Mouse (Mus musculus) liver, embryonic 11.5 days (tissue): ENCODE measurements around the gene Fam129a. TPM values are rescaled to one million over a fixed set of nuclear protein-coding genes. Genes with fewer than 3 reads are reported as not detected.

Experiments
- ATAC-seq: fragments of 200-750 bp; cut with Nextera tagmentation; replicated peaks from 2 replicates; pipeline ENCODE4 v1.8.0; 2017; ENCODE audit warnings: moderate number of reproducible peaks, mild to moderate bottlenecking, moderate TSS enrichment, moderate library complexity; ENCODE audit not compliant: low FRiP score
- DNase-seq: peaks from one replicate; pipeline ENCODE4 v3.0.0-alpha.2; 2017; ENCODE audit warnings: low spot score
- H3K27ac ChIP-seq: fragments of 300-500 bp; sonication (generic); 2 replicates; pipeline ENCODE4 v1.5.1; 2014; ENCODE audit warnings: mild to moderate bottlenecking, low read depth, low read length, control low read depth
- H3K27me3 ChIP-seq: fragments of 300-500 bp; sonication (generic); replicated peaks from 2 replicates; pipeline ENCODE4 v1.6.1; 2014; ENCODE audit warnings: low read length, mixed read lengths; ENCODE audit not compliant: control insufficient read depth, insufficient read depth
- H3K36me3 ChIP-seq: fragments of 300-500 bp; sonication (generic); 2 replicates; pipeline ENCODE4 v1.6.1; 2014; ENCODE audit warnings: mild to moderate bottlenecking, low read length, moderate library complexity, mixed read lengths; ENCODE audit not compliant: control insufficient read depth, insufficient read depth
- H3K4me1 ChIP-seq: fragments of 300-500 bp; sonication (generic); replicated peaks from 2 replicates; pipeline ENCODE4 v1.6.1; 2014; ENCODE audit warnings: low read length, mixed read lengths; ENCODE audit not compliant: control insufficient read depth, insufficient read depth
- H3K4me2 ChIP-seq: fragments of 300-500 bp; sonication (generic); 2 replicates; pipeline ENCODE4 v1.6.1; 2014; ENCODE audit warnings: mild to moderate bottlenecking, control low read depth, moderate library complexity
- H3K4me3 ChIP-seq: fragments of 300-500 bp; sonication (generic); 2 replicates; pipeline ENCODE4 v1.5.1; 2014; ENCODE audit warnings: low read depth, low read length, control low read depth
- H3K9ac ChIP-seq: fragments of 300-500 bp; sonication (generic); 2 replicates; pipeline ENCODE4 v1.6.1; 2014; ENCODE audit warnings: low read depth, low read length, control low read depth
- H3K9me3 ChIP-seq: fragments of 300-500 bp; sonication (generic); 2 replicates; pipeline ENCODE4 v1.6.1; 2016; ENCODE audit warnings: low read length, inconsistent platforms, mixed read lengths; ENCODE audit not compliant: control insufficient read depth
- WGBS: fragments of 180-500 bp; shearing (Covaris S2); extraction: QIAGEN DNeasy Blood & Tissue Kit; methylation state at CpG from one replicate; pipeline ENCODE4 v1.1.7; 2014; 5-methylcytosine and 5-hydroxymethylcytosine counted together
- polyA plus RNA-seq: library from polyadenylated mRNA; unstranded; fragments of >200 nt; fragmentation: Nextera tagmentation; extraction: Ambion mirVana; gene quantifications from 2 replicates; pipeline ENCODE4 v1.2.1, GENCODE M21; 2014

Gene Fam129a
- polyA plus RNA-seq, 1 experiment from 2014 or later = 3.0 TPM

DNA sequence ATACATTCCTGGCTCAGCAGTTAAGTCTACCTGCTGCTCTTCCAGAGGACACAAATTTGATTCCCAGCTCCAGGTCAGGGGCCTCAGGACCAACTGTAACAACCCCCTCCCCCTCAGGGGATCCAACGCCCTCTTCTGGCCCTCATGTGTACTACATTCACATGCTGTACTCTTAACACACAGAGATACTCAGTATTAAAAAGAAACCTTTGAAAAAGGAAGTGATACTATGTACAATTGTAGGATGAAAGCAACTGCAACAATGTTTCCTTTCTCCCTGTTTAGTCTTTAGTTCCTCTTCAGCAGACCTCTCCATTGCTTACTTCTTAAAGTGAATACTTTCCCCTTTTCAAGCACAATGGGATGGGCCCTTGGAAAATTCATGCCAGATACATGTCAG is 131.8 kb downstream of the Fam129a start:
- no peak overlapping the region for H3K4me3 ChIP-seq
- no peaks in the 10 kb centered on the region for H3K27me3 ChIP-seq
- 4% methylated on average over 1 of the region's 1 CpGs for WGBS
- no peak overlapping the region for H3K4me2 ChIP-seq
- H3K9ac ChIP-seq = no peak overlapping the region
- ATAC-seq (no peak), DNase-seq (no peak)
- H3K9me3 ChIP-seq = no peaks in the 10 kb centered on the region
- no peak overlapping the region for H3K27ac ChIP-seq
- no peaks in the 10 kb centered on the region for H3K36me3 ChIP-seq
- no peaks in the 10 kb centered on the region for H3K4me1 ChIP-seq

- Histone ChIP-seq H3K4me2 (no peak overlapping the region), H3K27me3 (no peaks in the 10 kb centered on the region), H3K4me3 (no peak overlapping the region), H3K9me3 (no peaks in the 10 kb centered on the region), H3K9ac (no peak overlapping the region), H3K4me1 (peaks cover 11% of the 10 kb centered on the region; the same call in 1 of the 2 replicates), H3K27ac (no peak overlapping the region), H3K36me3 (no peaks in the 10 kb centered on the region)
- DNase-seq (peak; percentile 57), ATAC-seq (peak; percentile 70)
- WGBS = 30% methylated on average over 11 of the region's 11 CpGs
Measured at GRCm38 (mm10) chr1:151705723-151706396, 134.9 kb downstream of the Fam129a start.

GRCm38 (mm10) chr1:151706397-151706752 is 135.4 kb downstream of the Fam129a start:
- H3K36me3 ChIP-seq = no peaks in the 10 kb centered on the region
- 0 out of 2 replicates have a peak, but pooled peaks have one; percentile 4 for ATAC-seq
- 78% methylated on average over 3 of the region's 3 CpGs for WGBS

DNA sequence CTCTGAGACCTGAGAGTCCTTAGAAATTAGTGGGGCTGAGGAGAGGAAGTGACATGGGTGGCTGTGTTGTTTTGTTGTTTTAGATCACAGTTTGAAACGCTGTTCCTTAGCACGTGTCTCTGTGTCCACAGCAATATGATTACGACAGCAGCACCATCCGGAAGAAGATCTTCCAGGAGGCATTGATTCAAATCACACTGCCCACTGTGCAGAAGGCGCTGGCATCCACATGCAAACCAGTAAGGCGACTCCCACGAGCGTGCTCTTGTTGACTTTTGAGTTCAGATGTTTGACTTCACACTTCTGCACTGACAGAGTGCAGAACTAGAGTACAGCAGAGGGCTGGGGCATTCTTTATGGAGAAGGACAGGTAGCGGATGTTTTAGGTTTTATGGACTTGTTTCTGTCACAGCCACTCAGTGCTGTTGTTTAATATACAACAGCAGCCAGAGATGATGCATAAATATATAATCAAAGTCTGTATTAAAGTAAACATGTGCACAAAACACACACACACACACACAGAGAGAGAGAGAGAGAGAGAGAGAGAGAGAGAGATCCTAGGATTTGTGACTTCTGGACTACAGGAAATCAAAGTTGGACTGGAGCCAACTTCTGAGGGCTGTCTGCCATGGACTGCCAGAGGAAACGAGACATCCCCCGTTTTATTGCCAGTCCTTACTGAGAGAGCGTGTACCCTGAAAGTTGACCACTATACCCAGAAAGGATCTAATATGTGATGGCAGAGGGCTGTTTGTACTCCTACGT is 138.2 kb downstream of the Fam129a start:
- WGBS = 63% methylated on average over 13 of the region's 13 CpGs
- Histone ChIP-seq H3K9ac (no peak overlapping the region), H3K4me1 (peaks cover 11% of the 10 kb centered on the region; the same call in 1 of the 2 replicates), H3K4me2 (no peak overlapping the region), H3K9me3 (no peaks in the 10 kb centered on the region), H3K4me3 (no peak overlapping the region), H3K27ac (no peak overlapping the region), H3K27me3 (no peaks in the 10 kb centered on the region), H3K36me3 (no peaks in the 10 kb centered on the region)
- DNase-seq (no peak), ATAC-seq (no peak)

More at GRCm38 (mm10) chr1:151706397-151706752, 135.4 kb downstream of the Fam129a start:
- Histone ChIP-seq H3K4me1 (peaks cover 11% of the 10 kb centered on the region; the same call in 1 of the 2 replicates), H3K27me3 (no peaks in the 10 kb centered on the region), H3K9me3 (no peaks in the 10 kb centered on the region), H3K27ac (no peak overlapping the region), H3K4me2 (no peak overlapping the region), H3K9ac (no peak overlapping the region), H3K4me3 (no peak overlapping the region)
- no peak for DNase-seq

DNA sequence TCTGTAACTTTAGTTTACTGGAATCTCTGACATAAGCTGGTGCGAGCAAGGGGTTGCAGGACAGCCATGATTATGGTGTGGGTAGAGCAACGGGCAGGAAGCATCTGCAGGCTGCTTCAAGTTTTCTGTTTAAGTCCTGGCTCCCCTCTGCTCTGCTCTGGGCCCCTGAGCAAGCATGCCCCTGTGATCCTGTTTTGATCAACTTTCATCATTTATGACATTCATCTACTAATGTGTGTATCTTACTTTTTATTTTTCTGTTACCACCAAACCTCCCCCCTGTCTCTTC is 138.7 kb downstream of the Fam129a start:
- H3K4me1 ChIP-seq = peaks cover 11% of the 10 kb centered on the region; the same call in 1 of the 2 replicates
- no peaks in the 10 kb centered on the region for H3K27me3 ChIP-seq
- 59% methylated on average over 2 of the region's 2 CpGs for WGBS
- DNase-seq = no peak
- no peak for ATAC-seq
- H3K9me3 ChIP-seq = no peaks in the 10 kb centered on the region
- H3K4me3 ChIP-seq = no peak overlapping the region
- no peak overlapping the region for H3K9ac ChIP-seq
- H3K27ac ChIP-seq = no peak overlapping the region
- no peaks in the 10 kb centered on the region for H3K36me3 ChIP-seq
- H3K4me2 ChIP-seq = no peak overlapping the region

DNA sequence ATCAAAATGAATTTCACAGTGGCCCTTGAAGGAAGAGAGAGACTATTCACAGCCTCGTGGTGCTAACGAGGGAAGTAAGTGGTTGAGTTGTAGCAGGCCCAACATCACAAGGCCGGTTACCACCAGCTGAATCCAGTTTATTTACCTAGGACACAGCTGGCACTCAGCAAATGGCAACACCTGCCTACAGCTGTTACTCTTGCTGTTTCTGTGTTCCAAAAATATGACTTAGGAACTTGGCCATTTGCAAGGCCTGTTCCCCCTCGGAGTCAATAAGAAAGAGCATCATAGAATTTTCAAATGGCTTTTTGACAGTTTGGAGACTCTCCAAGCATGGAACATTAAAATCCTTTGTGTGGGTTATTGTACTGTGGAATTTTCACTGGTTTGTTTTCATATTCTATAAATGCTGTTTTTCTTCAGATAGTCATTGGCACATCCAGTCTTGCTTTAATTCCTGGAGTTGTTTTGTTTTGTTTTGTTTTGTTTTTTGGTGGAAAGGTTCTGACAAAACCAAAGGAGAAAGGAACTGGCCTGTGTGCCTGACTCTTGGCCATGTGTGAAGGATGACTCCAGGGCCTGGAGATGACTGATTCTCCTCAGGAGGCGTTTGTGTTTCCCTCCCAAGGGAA is 139.6 kb downstream of the Fam129a start:
- Histone ChIP-seq H3K4me2 (no peak overlapping the region), H3K27ac (no peak overlapping the region), H3K27me3 (no peaks in the 10 kb centered on the region), H3K4me1 (peaks cover 11% of the 10 kb centered on the region; the same call in 1 of the 2 replicates), H3K9me3 (no peaks in the 10 kb centered on the region), H3K36me3 (no peaks in the 10 kb centered on the region), H3K9ac (no peak overlapping the region), H3K4me3 (no peak overlapping the region)
- DNase-seq = no peak
- no peak for ATAC-seq
- 62% methylated on average over 5 of the region's 5 CpGs for WGBS

DNA sequence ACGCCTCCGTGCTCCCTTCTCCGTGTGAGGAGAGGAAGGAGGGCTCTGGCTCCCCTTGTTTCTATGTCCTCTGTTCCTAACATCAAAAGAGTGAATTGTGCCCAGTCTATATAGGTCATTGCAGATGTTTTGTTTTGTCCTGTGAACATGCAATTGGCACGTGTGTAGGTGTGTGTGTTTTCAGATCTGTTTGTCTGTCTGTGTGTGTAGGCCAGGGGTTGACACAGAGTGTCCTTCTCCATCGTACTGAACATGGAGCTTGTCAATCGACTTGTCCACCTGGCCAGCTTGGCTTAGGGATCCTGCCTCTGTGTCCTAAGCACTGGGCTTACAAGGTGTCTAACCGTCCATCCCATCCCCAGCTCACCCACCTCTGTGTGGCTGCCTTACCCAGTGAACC is 140.1 kb downstream of the Fam129a start:
- peaks cover 11% of the 10 kb centered on the region; the same call in 1 of the 2 replicates for H3K4me1 ChIP-seq
- no peak overlapping the region for H3K9ac ChIP-seq
- no peaks in the 10 kb centered on the region for H3K36me3 ChIP-seq
- no peak overlapping the region for H3K4me3 ChIP-seq
- 72% methylated on average over 7 of the region's 7 CpGs for WGBS
- no peaks in the 10 kb centered on the region for H3K27me3 ChIP-seq
- ATAC-seq (no peak), DNase-seq (no peak)
- H3K9me3 ChIP-seq = no peaks in the 10 kb centered on the region
- no peak overlapping the region for H3K4me2 ChIP-seq
- no peak overlapping the region for H3K27ac ChIP-seq

- no peak overlapping the region for H3K9ac ChIP-seq
- no peaks in the 10 kb centered on the region for H3K27me3 ChIP-seq
- ATAC-seq (no peak), DNase-seq (no peak)
- peaks cover 11% of the 10 kb centered on the region; the same call in 1 of the 2 replicates for H3K4me1 ChIP-seq
- H3K4me3 ChIP-seq = no peak overlapping the region
- H3K4me2 ChIP-seq = no peak overlapping the region
- no peaks in the 10 kb centered on the region for H3K36me3 ChIP-seq
- H3K9me3 ChIP-seq = no peaks in the 10 kb centered on the region
- 53% methylated on average over 5 of the region's 5 CpGs for WGBS
- H3K27ac ChIP-seq = no peak overlapping the region
Measured at GRCm38 (mm10) chr1:151712664-151713063, 141.7 kb downstream of the Fam129a start.
